Mouse (Mus musculus) midbrain, embryonic 15.5 days (tissue): Measurements from ENCODE around the gene Ddx6. TPM values are rescaled to one million over a fixed set of nuclear protein-coding genes. Genes with fewer than 3 reads are reported as not detected.
"Not testable (repeated sequence)": the region's sequence is repeated elsewhere in the genome, so short reads cannot be mapped to it uniquely, and the experiment has no call there.

Source experiments
- ATAC-seq: fragments of 200-750 bp; cut with Nextera tagmentation; replicated peaks from 2 replicates; pipeline ENCODE4 v1.8.0; 2017; ENCODE audit warnings: moderate TSS enrichment
- H3K27ac ChIP-seq: fragments of 300-500 bp; sonication (generic); 2 replicates; pipeline ENCODE4 v1.5.1; 2015; ENCODE audit warnings: mild to moderate bottlenecking, inconsistent platforms
- H3K27me3 ChIP-seq: fragments of 300-500 bp; sonication (generic); replicated peaks from 2 replicates; pipeline ENCODE4 v1.6.1; 2015; ENCODE audit warnings: inconsistent platforms
- H3K36me3 ChIP-seq: fragments of 300-500 bp; sonication (generic); replicated peaks from 2 replicates; pipeline ENCODE4 v1.6.1; 2015; ENCODE audit warnings: inconsistent platforms
- H3K4me1 ChIP-seq: fragments of 300-500 bp; sonication (generic); 2 replicates; pipeline ENCODE4 v1.6.1; 2015; ENCODE audit warnings: inconsistent platforms
- H3K4me2 ChIP-seq: fragments of 300-500 bp; sonication (generic); 2 replicates; pipeline ENCODE4 v1.6.1; 2015; ENCODE audit warnings: inconsistent platforms, mild to moderate bottlenecking, moderate library complexity
- H3K4me3 ChIP-seq: fragments of 300-500 bp; sonication (generic); 2 replicates; pipeline ENCODE4 v1.5.1; 2015; ENCODE audit warnings: mild to moderate bottlenecking, inconsistent platforms
- H3K9ac ChIP-seq: fragments of 300-500 bp; sonication (generic); 2 replicates; pipeline ENCODE4 v1.6.1; 2015; ENCODE audit warnings: mild to moderate bottlenecking, inconsistent platforms
- H3K9me3 ChIP-seq: fragments of 300-500 bp; sonication (generic); 2 replicates; pipeline ENCODE4 v1.6.1; 2016; ENCODE audit warnings: inconsistent platforms
- WGBS: fragments of 180-500 bp; shearing (Covaris S2); methylation state at CpG from one replicate; pipeline ENCODE4 v1.1.7; 2015; ENCODE audit warnings: mixed read lengths; 5-methylcytosine and 5-hydroxymethylcytosine counted together
- polyA plus RNA-seq: library from polyadenylated mRNA; unstranded; fragments of >200 nt; fragmentation: Nextera tagmentation; extraction: Ambion mirVana; gene quantifications from 2 replicates; pipeline ENCODE4 v1.2.1, GENCODE M21; 2015

Gene Ddx6
- polyA plus RNA-seq, 1 experiment from 2014 or later = 22.6 TPM

- WGBS = 75% methylated on average over 2 of the region's 2 CpGs
- Histone ChIP-seq H3K4me2 (no peak overlapping the region), H3K27ac (no peak overlapping the region), H3K4me1 (peaks cover 14% of the 10 kb centered on the region), H3K27me3 (no peaks in the 10 kb centered on the region), H3K9me3 (no peaks in the 10 kb centered on the region), H3K9ac (no peak overlapping the region), H3K4me3 (no peak overlapping the region), H3K36me3 (no peaks in the 10 kb centered on the region)
- no peak for ATAC-seq
Observed at GRCm38 (mm10) chr9:44597742-44598141, 7.0 kb upstream of the Ddx6 start.

- peak overlapping the region; percentile 57 for H3K27ac ChIP-seq
Observed at GRCm38 (mm10) chr9:44598899-44599495, 5.7 kb upstream of the Ddx6 start.

GRCm38 (mm10) chr9:44599616-44600015 is 5.1 kb upstream of the Ddx6 start:
- Histone ChIP-seq H3K4me1 (peaks cover 28% of the 10 kb centered on the region), H3K9ac (no peak overlapping the region), H3K4me3 (no peak overlapping the region), H3K36me3 (no peaks in the 10 kb centered on the region), H3K27ac (no peak overlapping the region), H3K27me3 (no peaks in the 10 kb centered on the region), H3K4me2 (no peak overlapping the region), H3K9me3 (no peaks in the 10 kb centered on the region)
- no peak for ATAC-seq
- 22% methylated on average over 5 of the region's 6 CpGs for WGBS

More at GRCm38 (mm10) chr9:44598899-44599495, 5.7 kb upstream of the Ddx6 start:
- H3K4me2 ChIP-seq = peak overlapping the region; percentile 46
- H3K4me1 ChIP-seq = peaks cover 27% of the 10 kb centered on the region
- ATAC-seq = peak; percentile 45; the same call in 1 of the 2 replicates
- no peaks in the 10 kb centered on the region for H3K9me3 ChIP-seq
- 3% methylated on average over 18 of the region's 18 CpGs for WGBS
- peak overlapping the region; percentile 8; the same call in 1 of the 2 replicates for H3K4me3 ChIP-seq
- H3K27me3 ChIP-seq = no peaks in the 10 kb centered on the region
- no peaks in the 10 kb centered on the region for H3K36me3 ChIP-seq
- H3K9ac ChIP-seq = peak overlapping the region; percentile 13; the same call in 1 of the 2 replicates

GRCm38 (mm10) chr9:44600801-44601200 is 3.9 kb upstream of the Ddx6 start:
- no peaks in the 10 kb centered on the region for H3K36me3 ChIP-seq
- no peak overlapping the region for H3K4me2 ChIP-seq
- peaks cover 28% of the 10 kb centered on the region for H3K4me1 ChIP-seq
- H3K27ac ChIP-seq = no peak overlapping the region
- ATAC-seq = no peak
- no peak overlapping the region for H3K4me3 ChIP-seq
- no peaks in the 10 kb centered on the region for H3K9me3 ChIP-seq
- no peak overlapping the region for H3K9ac ChIP-seq
- WGBS = 89% methylated on average over 6 of the region's 6 CpGs
- H3K27me3 ChIP-seq = no peaks in the 10 kb centered on the region

GRCm38 (mm10) chr9:44602766-44603165 is 1.9 kb upstream of the Ddx6 start:
- peak overlapping the region; percentile 99; the same call in 1 of the 2 replicates for H3K4me3 ChIP-seq
- 73% methylated on average over 6 of the region's 6 CpGs for WGBS
- no peaks in the 10 kb centered on the region; the same call in 1 of the 2 replicates for H3K36me3 ChIP-seq
- peaks cover 38% of the 10 kb centered on the region for H3K4me1 ChIP-seq
- H3K27me3 ChIP-seq = no peaks in the 10 kb centered on the region
- peak overlapping the region; percentile 97 for H3K4me2 ChIP-seq
- no peak overlapping the region for H3K9ac ChIP-seq
- ATAC-seq = no peak
- no peaks in the 10 kb centered on the region for H3K9me3 ChIP-seq
- H3K27ac ChIP-seq = peak overlapping the region; percentile 100; the same call in 1 of the 2 replicates

- no peaks in the 10 kb centered on the region for H3K27me3 ChIP-seq
- H3K9ac ChIP-seq = peak overlapping the region; percentile 100
- peak overlapping the region; percentile 99 for H3K4me3 ChIP-seq
- peak overlapping the region; percentile 100 for H3K27ac ChIP-seq
- H3K4me2 ChIP-seq = peak overlapping the region; percentile 97
- peaks cover 43% of the 10 kb centered on the region for H3K4me1 ChIP-seq
- no peaks in the 10 kb centered on the region; the same call in 1 of the 2 replicates for H3K36me3 ChIP-seq
- ATAC-seq = peak; percentile 37
- no peaks in the 10 kb centered on the region for H3K9me3 ChIP-seq
- under 1% methylated on average over 38 of the region's 38 CpGs for WGBS
Observed at GRCm38 (mm10) chr9:44603454-44604289, 1.0 kb upstream of the Ddx6 start.

- under 1% methylated on average over 53 of the region's 65 CpGs for WGBS
- peaks cover 42% of the 10 kb centered on the region for H3K4me1 ChIP-seq
- peak; percentile 79 for ATAC-seq
Observed at GRCm38 (mm10) chr9:44604290-44604778, 358 bp upstream of the Ddx6 start.

GRCm38 (mm10) chr9:44605616-44606165 is 999 bp downstream of the Ddx6 start:
- Histone ChIP-seq H3K9me3 (no peaks in the 10 kb centered on the region), H3K4me2 (peak overlapping the region; percentile 58), H3K4me3 (peak overlapping the region; percentile 99), H3K9ac (peak overlapping the region; percentile 100), H3K27me3 (no peaks in the 10 kb centered on the region), H3K36me3 (peaks cover 12% of the 10 kb centered on the region), H3K4me1 (peaks cover 46% of the 10 kb centered on the region), H3K27ac (peak overlapping the region; percentile 100)
- WGBS = under 1% methylated on average over 13 of the region's 13 CpGs
- ATAC-seq = no peak

More at GRCm38 (mm10) chr9:44604290-44604778, 358 bp upstream of the Ddx6 start:
- Histone ChIP-seq H3K27me3 (no peaks in the 10 kb centered on the region), H3K36me3 (peaks cover 3% of the 10 kb centered on the region; the same call in 1 of the 2 replicates), H3K4me3 (peak overlapping the region; percentile 99), H3K27ac (peak overlapping the region; percentile 100), H3K4me2 (peak overlapping the region; percentile 97), H3K9ac (peak overlapping the region; percentile 100), H3K9me3 (no peaks in the 10 kb centered on the region)

GRCm38 (mm10) chr9:44606646-44607045 is 2.0 kb downstream of the Ddx6 start:
- peak overlapping the region; percentile 99 for H3K4me3 ChIP-seq
- no peak overlapping the region for H3K27ac ChIP-seq
- H3K4me1 ChIP-seq = peaks cover 47% of the 10 kb centered on the region
- no peaks in the 10 kb centered on the region for H3K27me3 ChIP-seq
- H3K36me3 ChIP-seq = peaks cover 16% of the 10 kb centered on the region
- H3K4me2 ChIP-seq = peak overlapping the region; percentile 58
- H3K9me3 ChIP-seq = no peaks in the 10 kb centered on the region
- 66% methylated on average over 4 of the region's 4 CpGs for WGBS
- H3K9ac ChIP-seq = no peak overlapping the region
- ATAC-seq = no peak

- no peak for ATAC-seq
- Histone ChIP-seq H3K4me1 (peaks cover 50% of the 10 kb centered on the region), H3K9me3 (no peaks in the 10 kb centered on the region), H3K36me3 (peaks cover 19% of the 10 kb centered on the region), H3K4me2 (peak overlapping the region; percentile 58), H3K27ac (no peak overlapping the region), H3K27me3 (no peaks in the 10 kb centered on the region), H3K9ac (no peak overlapping the region), H3K4me3 (peak overlapping the region; percentile 19; the same call in 1 of the 2 replicates)
- WGBS = 57% methylated on average over 4 of the region's 4 CpGs
Observed at GRCm38 (mm10) chr9:44607306-44607705, 2.6 kb downstream of the Ddx6 start.

- Histone ChIP-seq H3K27ac (no peak overlapping the region), H3K4me1 (peaks cover 35% of the 10 kb centered on the region), H3K36me3 (peaks cover 38% of the 10 kb centered on the region), H3K4me2 (no peak overlapping the region), H3K9me3 (no peaks in the 10 kb centered on the region), H3K9ac (no peak overlapping the region), H3K4me3 (no peak overlapping the region), H3K27me3 (no peaks in the 10 kb centered on the region)
- 97% methylated on average over 25 of the region's 25 CpGs for WGBS
- ATAC-seq = no peak
Observed at GRCm38 (mm10) chr9:44610371-44610770, 5.7 kb downstream of the Ddx6 start.

GRCm38 (mm10) chr9:44613081-44613480 is 8.4 kb downstream of the Ddx6 start:
- H3K27me3 ChIP-seq, H3K9me3 ChIP-seq, H3K4me3 ChIP-seq, H3K9ac ChIP-seq, H3K4me2 ChIP-seq, ATAC-seq, H3K27ac ChIP-seq: not testable (repeated sequence)
- 78% methylated on average over 1 of the region's 1 CpGs for WGBS
- Histone ChIP-seq H3K4me1 (peaks cover 21% of the 10 kb centered on the region), H3K36me3 (peaks cover 58% of the 10 kb centered on the region)
